Mouse (Mus musculus): Measurements from ENCODE around the gene Parp14. TPM values are rescaled to one million over a fixed set of nuclear protein-coding genes. Genes with fewer than 3 reads are reported as not detected.

The Parp14 gene
- 130 TPM for polyA plus RNA-seq (2017; shearing (Covaris generic))

GRCm38 (mm10) chr16:35871048-35871851, at the start of gene Parp14:
Gene Parp14 (minus strand): TSS chr16:35871544.

Other genes starting within 250 kb of the Parp14 start
- 1.5 TPM for gene Dirc2, start 102.2 kb downstream of the Parp14 start, polyA plus RNA-seq (2017; shearing (Covaris generic))
- gene Hspbap1, start 101.2 kb downstream of the Parp14 start, polyA plus RNA-seq (2017; shearing (Covaris generic)), result 32.1 TPM
- gene Parp9, start 66.9 kb upstream of the Parp14 start, polyA plus RNA-seq (2017; shearing (Covaris generic)), result 118 TPM
- 110 TPM for gene Dtx3l, start 67.6 kb upstream of the Parp14 start, polyA plus RNA-seq (2017; shearing (Covaris generic))
- 71.8 TPM for gene Kpna1, start 107.2 kb upstream of the Parp14 start, polyA plus RNA-seq (2017; shearing (Covaris generic))
- gene Wdr5b, start 169.6 kb upstream of the Parp14 start, polyA plus RNA-seq (2017; shearing (Covaris generic)), result 5.0 TPM
- gene Fam162a, start 200.1 kb upstream of the Parp14 start, polyA plus RNA-seq (2017; shearing (Covaris generic)), result 127 TPM
- 43.7 TPM for gene Ccdc58, start 200.1 kb upstream of the Parp14 start, polyA plus RNA-seq (2017; shearing (Covaris generic))

Measured in activated CD4-positive, CD25-positive, alpha-beta regulatory T cell, adult 9 weeks (primary cell).